Mouse (Mus musculus) adipocyte (in vitro differentiated cells): Measurements from ENCODE around the gene Lgals4.

Source experiments
- DNase-seq: peaks from one replicate; pipeline ENCODE4 v3.0.0-alpha.2; 2016; ENCODE audit warnings: low spot score

The Lgals4 gene

DNA sequence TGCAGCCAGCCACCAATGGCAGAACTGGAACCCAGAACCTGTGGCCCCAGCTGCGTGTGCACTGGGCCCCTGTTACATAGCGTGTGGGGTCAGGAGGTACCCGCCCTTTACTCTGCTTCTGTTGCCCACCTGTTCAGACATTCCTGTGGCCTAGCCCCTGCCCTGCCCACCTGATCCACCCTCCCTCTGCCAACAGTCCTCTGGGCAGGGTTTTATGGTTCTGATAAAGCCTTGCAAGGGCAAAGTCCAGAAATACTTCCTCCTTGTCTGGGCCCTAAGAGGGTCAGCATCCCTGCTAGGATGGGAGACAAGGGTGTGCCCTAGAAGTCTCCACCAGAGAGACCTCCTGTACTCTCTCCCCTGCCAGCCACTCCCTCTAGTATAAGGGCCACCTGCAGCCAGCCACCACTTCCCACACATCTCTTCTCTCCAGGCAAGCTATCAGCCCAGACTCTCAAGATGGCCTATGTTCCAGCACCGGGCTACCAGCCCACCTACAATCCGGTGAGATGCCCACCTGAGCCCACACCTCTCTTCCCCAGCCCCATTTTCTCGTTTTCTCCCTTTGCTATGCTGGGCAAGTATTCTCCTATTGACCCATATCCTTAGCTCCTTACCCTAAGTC, at the start of gene Lgals4:
TSS of gene Lgals4 (plus strand) at position 132 of the 625 bp plus-strand sequence.
- DNase-seq: no peak

DNA sequence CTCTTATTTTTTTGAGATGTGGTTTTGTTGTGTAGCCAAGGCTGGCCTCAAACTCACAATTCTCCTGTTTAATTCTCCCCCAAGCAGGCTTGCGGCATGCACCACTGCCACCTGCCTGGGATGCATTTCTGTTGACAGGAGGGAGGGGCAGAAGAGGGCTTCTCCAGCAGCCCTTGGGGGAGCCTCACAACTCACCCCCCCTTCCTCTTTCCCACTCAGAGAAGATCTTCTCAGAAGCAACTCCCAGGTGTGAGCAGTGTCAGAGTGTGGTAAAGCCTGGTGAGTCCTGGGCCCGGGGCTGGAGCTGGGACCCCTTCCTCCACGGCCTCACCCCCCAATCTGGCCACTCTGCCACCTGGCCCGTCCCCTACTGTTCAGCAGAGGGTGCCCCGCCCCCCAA, 48.5 kb upstream of the Lgals4 start:
- DNase-seq: no peak

DNA sequence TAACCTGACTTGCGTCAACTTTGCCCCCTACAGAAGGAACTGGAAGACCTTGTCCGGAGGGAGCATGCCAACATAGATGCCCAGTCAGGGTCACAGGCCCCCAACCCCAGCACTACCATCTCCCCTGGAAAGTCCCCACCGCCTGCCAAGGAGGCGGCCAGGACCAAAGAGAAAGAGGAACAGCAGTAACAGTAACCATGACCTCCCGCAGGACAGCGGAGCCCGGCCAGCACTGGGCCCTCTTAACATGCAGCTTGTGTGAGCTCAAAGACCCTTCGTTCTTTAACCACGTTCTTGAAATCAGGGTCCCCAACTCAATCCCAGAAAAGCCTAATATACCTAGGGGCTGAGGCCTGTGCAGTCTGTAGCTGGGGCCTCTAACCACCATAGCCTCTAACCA, 45.8 kb upstream of the Lgals4 start:
- DNase-seq: no peak

DNA sequence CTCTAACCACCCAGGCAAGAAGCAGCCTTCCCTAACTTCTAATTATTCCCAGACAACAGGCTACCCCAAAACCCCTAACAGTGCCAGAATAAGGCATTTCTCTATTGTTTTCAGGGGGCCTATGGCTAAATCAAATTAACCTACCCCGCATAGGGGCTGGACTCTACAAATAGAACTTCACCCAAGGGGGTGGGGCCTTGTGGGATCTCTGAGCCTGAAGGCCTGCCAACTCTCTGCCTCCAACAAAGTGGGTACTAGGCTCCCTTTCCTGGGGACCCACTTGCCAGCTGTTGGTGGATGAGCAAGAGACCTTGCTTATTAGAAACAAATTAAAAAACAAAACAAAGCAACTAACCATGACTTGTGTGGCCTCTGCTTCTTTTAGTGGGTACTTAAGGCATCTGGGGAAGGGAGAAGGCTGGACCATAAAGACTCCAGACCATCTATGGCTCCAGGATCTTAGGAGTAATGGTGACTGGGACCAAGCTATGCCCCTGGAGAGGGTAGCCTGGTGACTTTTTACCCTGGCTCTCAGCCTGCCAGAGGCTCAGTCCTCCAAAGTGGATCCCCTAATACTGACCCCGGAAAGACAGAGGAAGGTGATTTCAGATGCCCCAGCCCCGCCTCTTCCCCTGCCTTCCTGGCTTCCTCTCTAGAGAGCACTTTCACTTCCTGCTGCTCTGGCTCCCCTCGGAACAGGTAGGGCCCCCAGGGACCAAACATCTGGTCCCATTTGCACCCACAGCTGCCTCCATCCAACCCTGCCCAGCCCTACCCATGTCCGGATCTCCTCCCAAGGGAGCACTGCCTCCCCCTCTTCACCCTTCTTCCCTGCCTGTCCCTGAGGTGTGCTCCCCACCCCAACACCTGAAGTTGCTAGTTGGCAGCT, 45.1 kb upstream of the Lgals4 start, which contains the start of gene Rinl:
TSS of gene Rinl (plus strand) at position 663 of the 889 bp plus-strand sequence.
- no peak for DNase-seq

DNA sequence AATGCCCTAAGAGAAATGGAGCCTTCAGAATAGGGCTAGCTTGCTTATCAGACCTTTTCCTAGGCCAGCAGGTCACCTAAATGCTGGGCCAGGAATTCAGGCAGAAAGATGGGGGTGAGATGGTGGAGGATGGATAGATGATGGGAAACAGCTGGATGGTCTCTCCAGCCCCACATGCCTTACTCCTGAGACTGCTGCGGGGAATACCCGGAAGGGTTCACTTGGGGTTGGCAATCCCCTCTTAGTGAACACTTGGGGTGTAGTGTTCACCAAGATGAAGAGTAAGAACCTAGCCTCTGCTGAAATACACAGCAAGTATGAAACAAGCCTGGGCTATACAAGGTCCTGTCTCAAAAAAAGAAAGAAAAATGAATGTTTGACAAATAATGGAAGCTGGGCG, 44.4 kb upstream of the Lgals4 start:
- DNase-seq: no peak

DNA sequence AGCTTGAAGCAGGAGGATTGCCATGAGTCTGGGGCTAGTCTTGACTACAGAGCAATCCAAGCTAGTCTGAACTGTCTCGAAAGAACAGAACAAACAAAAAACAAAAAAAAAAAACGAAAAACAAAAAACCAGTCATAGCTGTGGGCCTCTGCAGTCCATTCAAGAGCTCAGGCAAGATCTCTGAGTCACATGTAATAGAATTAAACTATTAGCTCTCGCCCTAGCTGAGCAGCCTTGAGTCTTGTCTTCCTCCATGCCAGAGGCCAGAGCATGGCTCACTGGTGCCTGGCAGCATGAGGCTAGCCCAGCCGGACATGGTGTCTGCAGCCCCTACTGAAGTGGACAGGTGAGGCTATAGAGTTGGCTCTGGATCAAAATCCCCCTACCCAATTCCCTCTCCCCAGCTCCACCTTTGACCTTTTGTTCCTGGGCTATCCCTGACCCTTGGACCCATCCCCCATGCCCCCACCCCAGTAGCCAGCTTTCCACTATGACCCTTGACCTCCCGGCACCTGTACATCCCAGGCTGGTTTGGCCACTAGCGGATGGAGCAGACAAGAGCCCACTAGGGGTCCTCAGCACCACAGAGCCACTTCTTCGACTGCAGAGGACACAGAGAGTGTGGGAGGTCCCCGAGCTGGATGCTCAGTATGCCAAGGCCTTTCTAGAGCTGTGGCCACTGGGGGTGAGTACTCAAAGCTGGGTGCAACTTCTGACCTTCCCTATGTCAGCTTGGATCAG, 43.4 kb upstream of the Lgals4 start:
- DNase-seq: no peak

DNA sequence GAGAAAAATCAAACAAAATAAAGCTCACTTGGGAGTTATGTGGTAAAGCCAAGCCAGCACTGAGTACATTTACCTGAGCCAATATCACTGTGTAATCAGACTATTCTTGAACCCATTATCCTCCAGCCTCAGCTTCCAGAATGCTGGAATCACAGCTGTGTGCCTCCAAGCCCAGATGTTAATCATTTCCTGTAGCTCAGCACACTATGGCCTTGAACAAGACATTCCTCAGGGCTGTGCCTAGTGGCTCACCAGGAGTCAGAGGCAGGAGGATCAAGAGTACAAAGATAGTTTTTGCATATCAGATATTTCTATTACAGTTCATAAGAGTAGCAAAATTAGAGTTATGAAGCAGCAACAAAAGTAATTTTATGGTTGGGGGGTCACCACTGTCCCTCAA, 41.9 kb upstream of the Lgals4 start:
- DNase-seq: no peak

DNA sequence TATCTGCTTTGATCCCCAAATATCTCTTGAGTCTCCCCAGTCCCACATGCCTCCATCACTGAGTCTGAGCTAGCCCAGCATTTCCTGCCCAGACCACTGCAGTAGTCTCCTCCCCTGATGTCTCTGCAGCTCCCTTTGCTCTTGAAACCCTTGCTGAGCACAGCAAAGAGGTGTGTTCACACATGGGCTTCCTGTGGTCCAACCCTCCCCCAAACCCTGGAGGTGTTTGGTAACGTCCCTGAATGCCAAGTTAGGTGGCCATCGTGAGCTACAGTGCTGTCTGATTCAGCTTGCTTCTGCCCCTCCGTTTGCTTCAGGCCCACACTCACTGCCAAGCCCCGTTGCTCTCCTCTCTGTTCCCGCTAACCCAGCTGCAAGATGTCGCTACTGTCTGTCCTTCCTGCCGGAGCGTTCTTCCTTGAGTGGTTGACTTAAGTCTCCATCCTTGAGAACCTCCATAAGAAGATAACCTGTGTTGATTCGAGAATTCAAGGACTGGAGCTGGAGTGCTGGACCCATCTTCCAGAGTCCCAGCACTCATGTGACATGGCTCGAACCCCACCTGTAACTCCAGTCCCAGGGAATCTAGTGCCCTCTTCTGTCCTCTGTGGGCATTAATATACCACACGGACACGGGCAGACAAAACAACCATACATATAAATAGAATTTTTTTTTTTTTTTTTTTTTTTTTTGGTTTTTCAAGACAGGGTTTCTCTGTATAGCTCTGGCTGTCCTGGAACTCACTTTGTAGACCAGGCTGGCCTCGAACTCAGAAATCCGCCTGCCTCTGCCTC, 41.1 kb upstream of the Lgals4 start:
- no peak for DNase-seq

DNA sequence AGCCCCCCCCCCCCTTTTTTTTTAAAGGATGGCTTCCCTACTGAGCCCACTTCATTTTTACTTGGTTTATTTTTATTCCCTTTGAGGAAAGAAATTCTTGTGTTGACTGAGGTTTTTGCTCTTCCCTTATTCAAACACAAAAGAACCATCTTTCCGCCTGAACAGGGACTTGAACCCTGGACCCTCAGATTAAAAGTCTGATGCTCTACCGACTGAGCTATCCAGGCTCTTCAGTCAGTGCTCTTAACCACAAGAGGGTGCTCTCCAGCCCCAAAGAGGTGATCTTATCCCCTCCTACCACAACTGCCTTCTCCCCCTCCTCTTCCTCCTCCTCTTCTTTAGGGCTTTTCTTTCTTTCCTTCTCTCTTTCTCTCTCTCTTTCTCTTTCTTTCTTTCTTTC, 39.8 kb upstream of the Lgals4 start:
- DNase-seq: peak; percentile 38

DNA sequence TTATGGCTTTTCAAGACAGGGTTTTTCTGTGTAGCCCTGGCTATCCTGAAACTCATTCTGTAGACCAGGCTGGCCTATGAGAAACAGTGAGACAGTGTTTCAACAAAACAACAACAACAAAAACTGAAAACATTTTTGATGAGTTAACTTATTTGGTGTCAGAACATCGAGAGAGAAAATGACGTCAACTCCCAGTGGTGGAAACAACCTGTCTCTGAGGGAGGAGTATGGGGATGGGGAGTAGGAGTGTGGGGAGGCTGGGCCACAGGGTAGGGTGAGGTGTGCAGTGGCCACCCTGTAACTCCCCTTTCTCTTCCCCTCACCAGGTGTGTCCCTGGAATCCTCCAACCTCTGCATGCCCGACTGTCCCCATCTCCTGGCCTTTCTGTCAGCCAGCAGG, 39.2 kb upstream of the Lgals4 start:
- no peak for DNase-seq

DNA sequence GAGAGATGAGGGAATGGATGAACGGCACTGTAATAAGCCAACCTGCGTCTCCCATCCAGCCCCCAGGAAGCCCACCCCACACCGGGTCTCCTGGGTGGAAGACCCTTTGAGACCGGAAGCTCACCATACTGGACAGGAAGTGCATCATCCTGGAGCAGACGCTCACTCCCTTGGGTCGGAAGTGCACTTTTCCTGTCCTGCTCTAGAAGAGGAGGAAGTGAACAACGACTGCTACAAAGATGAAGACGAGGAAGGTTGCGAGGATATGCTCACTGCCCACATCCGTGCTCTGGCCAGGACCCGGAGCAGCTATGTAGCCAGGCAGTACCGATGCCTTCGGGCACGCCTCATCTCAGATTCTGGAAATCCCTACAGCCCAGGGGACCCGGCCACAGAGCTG, 37.8 kb upstream of the Lgals4 start:
- no peak for DNase-seq

DNA sequence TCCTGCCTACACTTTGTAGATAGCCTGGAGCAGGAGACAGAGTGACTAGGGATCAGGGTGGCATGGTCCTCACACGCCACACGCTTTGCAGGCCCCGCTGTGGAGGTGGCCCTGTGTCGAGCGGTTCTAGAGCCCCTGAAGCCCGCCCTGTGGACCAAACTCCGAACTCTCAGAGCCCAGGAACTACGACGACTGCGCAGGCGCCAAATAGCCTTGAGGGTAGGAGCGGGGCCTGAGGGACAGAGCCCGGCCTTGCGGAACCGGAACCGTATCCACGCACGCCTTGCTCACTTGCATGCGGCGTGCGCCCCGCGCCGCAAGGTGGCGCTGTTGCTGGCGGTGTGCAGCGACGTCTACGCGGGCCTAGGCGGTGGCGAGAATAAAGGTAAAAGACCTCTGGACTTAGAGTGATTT, 37.1 kb upstream of the Lgals4 start:
- no peak for DNase-seq

DNA sequence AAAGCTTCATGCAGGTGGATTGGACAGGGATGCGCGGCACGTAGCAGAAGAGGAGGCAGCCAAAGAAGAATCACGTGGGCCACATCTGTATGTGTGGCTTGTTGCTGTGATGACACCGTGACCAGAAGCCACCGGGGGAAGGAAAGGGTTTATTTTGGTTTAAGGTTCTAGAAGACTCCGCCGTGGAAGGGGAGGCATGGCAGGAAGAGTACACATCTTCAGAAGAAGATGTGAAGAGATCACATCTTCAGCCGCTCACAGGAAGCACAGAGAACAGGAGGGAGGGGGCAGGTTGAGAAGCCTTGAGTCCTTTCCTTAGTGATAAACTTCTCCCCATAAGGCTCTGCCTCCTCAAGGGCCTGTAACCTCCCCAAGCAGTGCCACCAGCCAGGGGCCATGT, 33.7 kb upstream of the Lgals4 start:
- DNase-seq: no peak

DNA sequence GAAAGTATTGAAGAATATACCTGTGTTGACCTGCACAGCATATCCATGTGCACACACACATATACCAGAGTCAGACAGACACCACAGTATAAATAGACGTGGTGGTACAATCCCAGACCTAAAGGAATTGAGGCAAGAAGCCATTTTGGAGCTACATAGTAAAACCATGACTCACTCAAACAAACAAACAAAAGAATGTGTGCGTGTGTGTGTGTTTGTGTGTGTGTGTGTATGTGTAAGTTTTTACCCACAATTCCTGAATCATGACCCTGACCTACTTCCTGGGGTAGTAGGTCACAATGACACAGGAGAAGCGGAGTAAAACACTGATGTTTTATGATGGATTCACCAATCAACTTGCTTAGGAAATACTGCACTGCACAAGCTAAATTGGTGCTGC, 32.2 kb upstream of the Lgals4 start:
- peak; percentile 51 for DNase-seq

DNA sequence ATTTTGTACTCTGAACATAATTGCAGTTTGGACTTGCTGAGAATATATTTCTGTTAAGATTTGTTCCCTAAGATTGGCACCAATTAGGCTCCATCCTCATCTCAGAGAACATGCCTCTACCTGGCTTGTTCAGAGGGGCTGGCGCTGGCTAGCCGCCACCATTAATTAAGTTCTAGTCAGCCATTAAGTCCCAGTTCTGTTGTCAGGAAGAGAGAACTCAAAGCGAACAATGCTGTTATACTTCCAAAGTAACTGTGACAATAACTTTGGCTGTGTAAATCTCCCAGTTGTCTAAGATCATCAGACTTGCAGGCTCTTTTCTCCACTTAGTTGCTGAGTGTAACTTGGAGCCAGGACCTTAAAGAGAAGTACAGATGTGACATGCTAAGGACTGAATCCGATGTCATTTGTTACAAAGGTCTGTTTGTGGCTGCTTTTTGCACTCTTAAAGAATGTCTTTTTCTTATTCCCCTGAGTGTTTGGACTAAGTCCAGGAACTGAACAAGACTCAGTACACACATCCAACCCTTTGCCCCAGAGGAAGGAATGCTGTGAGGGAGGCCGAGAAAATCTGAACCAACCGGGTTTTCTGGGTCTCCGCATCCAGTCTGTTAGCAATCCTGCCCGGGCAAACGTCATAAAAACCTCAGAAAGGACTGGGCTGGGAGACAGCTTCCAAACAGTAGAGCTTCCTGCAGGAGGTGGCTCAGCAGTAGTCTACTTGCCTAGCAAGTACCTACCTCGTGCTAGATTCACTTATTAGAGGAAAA, 31.6 kb upstream of the Lgals4 start:
- DNase-seq: peak; percentile 90

DNA sequence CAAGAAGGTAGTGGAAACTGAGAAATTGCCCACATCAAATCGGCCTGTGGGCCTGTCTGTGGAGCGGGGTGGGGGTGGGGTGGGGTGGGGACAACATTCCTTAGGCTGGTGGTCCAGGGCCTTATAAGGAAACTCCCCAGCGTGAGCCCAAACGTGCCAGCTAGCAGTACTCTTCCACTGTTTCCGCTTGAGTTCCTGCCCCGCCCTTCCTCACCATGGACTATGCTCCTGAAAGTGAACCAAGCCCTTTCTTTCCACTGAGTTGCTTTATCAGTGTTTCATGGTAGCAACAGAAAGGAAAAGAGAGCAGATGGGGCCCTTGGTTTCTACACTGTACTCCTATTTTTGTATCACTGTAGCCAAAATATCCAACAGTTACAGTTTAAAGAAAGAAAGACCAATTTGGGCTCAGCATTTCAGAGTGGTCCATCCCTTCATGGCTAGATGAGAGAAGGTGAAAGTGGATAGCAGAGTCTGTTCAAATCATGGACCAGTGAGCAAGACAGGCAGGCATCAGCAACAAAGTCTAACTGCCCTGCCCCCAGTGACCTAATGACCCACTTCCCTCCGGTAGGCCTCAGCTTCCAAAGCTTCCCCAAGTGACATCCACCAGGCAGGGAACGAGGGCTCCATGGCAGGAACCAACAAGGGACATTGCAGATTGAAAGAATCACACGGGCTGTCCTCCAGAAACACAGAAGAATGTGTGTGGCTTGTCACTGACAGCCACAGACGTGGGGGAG, 30.6 kb upstream of the Lgals4 start:
- DNase-seq: no peak

DNA sequence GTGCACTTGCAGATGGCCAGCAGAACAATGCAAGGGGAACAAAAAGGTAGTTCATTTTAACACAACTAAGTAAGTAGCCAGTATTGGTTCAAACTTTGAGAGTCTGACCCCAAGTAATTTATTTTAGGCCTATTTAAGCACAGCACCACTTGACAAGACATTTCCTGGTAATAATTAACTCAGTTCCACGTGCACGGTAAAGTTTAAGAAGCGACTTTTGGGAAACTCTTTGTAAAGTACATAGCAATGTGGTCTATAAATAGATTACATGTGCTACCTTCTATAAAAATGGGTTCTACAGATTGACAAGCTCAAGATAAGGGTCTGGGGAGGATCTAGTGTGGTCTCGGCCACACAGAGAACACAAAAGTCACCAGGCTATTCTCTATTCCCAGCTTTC, 29.9 kb upstream of the Lgals4 start:
- no peak for DNase-seq

DNA sequence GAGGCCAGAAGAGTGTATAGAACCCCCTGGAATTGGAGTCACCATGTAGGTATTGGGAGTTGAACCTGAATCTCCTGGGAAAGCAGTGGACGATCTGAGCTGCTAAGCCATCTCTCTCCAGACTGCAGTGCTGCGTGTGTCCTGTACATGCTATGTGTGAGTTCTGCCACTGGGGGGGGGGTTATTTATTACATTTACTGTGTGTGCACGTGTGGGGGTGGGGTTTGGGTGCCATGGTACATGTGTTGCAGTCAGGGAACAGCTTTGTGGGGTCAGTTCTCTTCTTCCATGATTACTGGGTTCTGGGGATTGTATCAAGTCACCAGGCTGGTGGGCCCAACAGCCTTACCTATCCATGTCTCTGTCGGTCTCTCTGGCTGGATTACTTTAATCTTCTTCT, 26.8 kb upstream of the Lgals4 start:
- DNase-seq: no peak

DNA sequence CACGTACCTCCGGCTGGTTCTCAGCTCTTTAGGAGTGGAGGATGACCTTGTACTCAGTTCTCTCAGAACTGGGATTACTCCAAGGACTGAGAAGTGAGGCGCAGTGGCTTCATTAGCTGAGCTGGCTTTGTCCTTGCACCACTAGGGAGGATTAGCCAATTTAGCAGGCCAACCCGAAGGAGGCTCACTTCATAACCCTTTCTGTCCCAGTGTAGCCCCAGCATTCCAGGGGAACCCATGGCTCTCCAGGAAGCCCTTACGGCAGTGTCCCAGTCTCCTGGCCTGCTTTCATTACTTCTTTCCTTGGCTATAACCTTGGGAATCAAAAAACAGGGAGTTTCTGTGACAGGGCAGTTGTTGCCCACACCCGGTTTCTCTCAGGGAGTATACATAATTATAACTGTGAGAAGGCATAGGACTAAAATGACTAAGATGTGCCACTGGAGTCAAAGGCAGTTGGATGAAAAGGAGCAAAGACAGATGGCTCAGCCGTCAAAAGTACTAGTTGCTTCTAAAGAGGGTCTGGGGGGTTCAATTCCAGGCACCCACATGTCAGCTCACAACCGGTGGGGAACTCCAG, 25.9 kb upstream of the Lgals4 start:
- peak; percentile 82 for DNase-seq
